Mouse (Mus musculus) frontal cortex, postnatal 10 days (tissue): ENCODE results near the gene Zbtb22.
"Not testable (repeated sequence)": the region's sequence is repeated elsewhere in the genome, so short reads cannot be mapped to it uniquely, and the experiment has no call there.

Experiments used
- DNase-seq, 2 experiments: peaks; one replicate each; pipeline ENCODE4 v3.0.0; 2022; ENCODE audit warnings: low spot score in 2 of 2, mixed read lengths in 1 of 2

The Zbtb22 gene

GRCm38 (mm10) chr17:33903911-33904651 lies 11.6 kb upstream of the Zbtb22 start:
- DNase-seq = not testable (repeated sequence)

GRCm38 (mm10) chr17:33904835-33905234 lies 10.9 kb upstream of the Zbtb22 start, which contains the start of gene Platr17:
Platr17 (plus strand) TSS chr17:33905135.
- DNase-seq = not testable (repeated sequence)

- peak; percentile 71 to 73 for DNase-seq
Observed at GRCm38 (mm10) chr17:33908331-33909076, 7.2 kb upstream of the Zbtb22 start.

GRCm38 (mm10) chr17:33909077-33909868 lies 6.4 kb upstream of the Zbtb22 start, which contains the start of gene Daxx:
Daxx (plus strand) TSS chr17:33909414.
- DNase-seq = peak; percentile 98 to 99

- DNase-seq = peak in 1 of 2 experiments; percentile 27
Observed at GRCm38 (mm10) chr17:33909869-33910250, 5.8 kb upstream of the Zbtb22 start.

GRCm38 (mm10) chr17:33910346-33911051 lies 5.2 kb upstream of the Zbtb22 start:
- peak in 1 of 2 experiments; percentile 5 for DNase-seq

GRCm38 (mm10) chr17:33911052-33911812 lies 4.5 kb upstream of the Zbtb22 start:
- DNase-seq = peak in 1 of 2 experiments; percentile 34

- DNase-seq = no peak
Observed at GRCm38 (mm10) chr17:33911813-33912414, 3.8 kb upstream of the Zbtb22 start.

- no peak for DNase-seq
Observed at GRCm38 (mm10) chr17:33913264-33913663, 2.4 kb upstream of the Zbtb22 start.

GRCm38 (mm10) chr17:33913905-33914304 lies 1.8 kb upstream of the Zbtb22 start:
- DNase-seq = no peak

- no peak for DNase-seq
Observed at GRCm38 (mm10) chr17:33914969-33915391, 724 bp upstream of the Zbtb22 start.

- DNase-seq = no peak
Observed at GRCm38 (mm10) chr17:33916294-33916693, 590 bp downstream of the Zbtb22 start.

GRCm38 (mm10) chr17:33916847-33917655 lies 1.3 kb downstream of the Zbtb22 start:
- DNase-seq = peak in 1 of 2 experiments; percentile 27

GRCm38 (mm10) chr17:33917656-33918292 lies 2.1 kb downstream of the Zbtb22 start:
- DNase-seq = peak in 1 of 2 experiments; percentile 18

GRCm38 (mm10) chr17:33918293-33919203 lies 2.8 kb downstream of the Zbtb22 start:
- DNase-seq = no peak

GRCm38 (mm10) chr17:33919351-33920281 lies 3.9 kb downstream of the Zbtb22 start:
- peak in 1 of 2 experiments; percentile 51 for DNase-seq
